Mouse (Mus musculus) forebrain, embryonic 13.5 days (tissue): ENCODE results near the gene Csnk1e. TPM values are rescaled to one million over a fixed set of nuclear protein-coding genes. Genes with fewer than 3 reads are reported as not detected.

Experiments used
- microRNA counts: library from miRNA; unstranded; fragments of <30 nt; microRNA quantifications from one replicate; lab custom pipeline; 2016
- microRNA-seq: library from miRNA; unstranded; fragments of <30 nt; microRNA quantifications from one replicate; pipeline ENCODE4, GENCODE M21; 2016
- polyA plus RNA-seq: library from polyadenylated mRNA; unstranded; fragments of >200 nt; fragmentation: Nextera tagmentation; extraction: Ambion mirVana; gene quantifications from 2 replicates; pipeline ENCODE4 v1.2.1, GENCODE M21; 2015

Gene Csnk1e
- polyA plus RNA-seq, 1 experiment from 2014 or later, result 208 TPM

MicroRNAs within 50 kb of the gene (microRNA counts, 519-probe panel; counts per million panel counts)
- microRNA mmu-miR-1943 (lab: Ali Mortazavi, UCI), result 177 counts per million, percentile 53 among the panel's probes with 10 or more counts

Small RNAs within 50 kb of the gene (microRNA-seq; reads per million reads assigned to microRNA genes)
- gene Gm44302 (not detected), gene Mir1943 (1.3 reads per million)

Other genes with a start within 250 kb of the Csnk1e start
- gene Pick1, start 226.4 kb downstream of the Csnk1e start, polyA plus RNA-seq, result 68.1 and 74.3 TPM in 2 replicates
- gene Gm49486, start 226.2 kb downstream of the Csnk1e start, polyA plus RNA-seq, result 0.96 and 1.3 TPM in 2 replicates
- 0.09 and 0.39 TPM in 2 replicates for gene Slc16a8, start 200.8 kb downstream of the Csnk1e start, polyA plus RNA-seq
- 0.63 and 2.1 TPM in 2 replicates for gene Baiap2l2, start 170.0 kb downstream of the Csnk1e start, polyA plus RNA-seq
- 24.9 and 29.6 TPM in 2 replicates for gene Pla2g6, start 127.2 kb downstream of the Csnk1e start, polyA plus RNA-seq
- gene Maff, start 108.9 kb downstream of the Csnk1e start, polyA plus RNA-seq, result 1.2 and 1.3 TPM in 2 replicates
- 29.4 and 31.3 TPM in 2 replicates for gene Tmem184b, start 52.0 kb downstream of the Csnk1e start, polyA plus RNA-seq
- not detected in 2 replicates for gene Kcnj4, start 49.7 kb upstream of the Csnk1e start, polyA plus RNA-seq
- gene Kdelr3, start 60.8 kb upstream of the Csnk1e start, polyA plus RNA-seq, result 5.1 and 6.4 TPM in 2 replicates
- 61.5 and 66.8 TPM in 2 replicates for gene Ddx17, start 91.2 kb upstream of the Csnk1e start, polyA plus RNA-seq
- 1.4 and 1.5 TPM in 2 replicates for gene Dmc1, start 149.5 kb upstream of the Csnk1e start, polyA plus RNA-seq
- 5.8 and 6.3 TPM in 2 replicates for gene Fam227a, start 203.4 kb upstream of the Csnk1e start, polyA plus RNA-seq
- gene Cby1, start 203.6 kb upstream of the Csnk1e start, polyA plus RNA-seq, result 103 and 109 TPM in 2 replicates
- 288 TPM in 2 replicates for gene Tomm22, start 215.3 kb upstream of the Csnk1e start, polyA plus RNA-seq
- 17.9 and 18.7 TPM in 2 replicates for gene Josd1, start 232.4 kb upstream of the Csnk1e start, polyA plus RNA-seq
- 47.2 and 50.9 TPM in 2 replicates for gene Gtpbp1, start 235.3 kb upstream of the Csnk1e start, polyA plus RNA-seq